Mouse (Mus musculus) midbrain, embryonic 13.5 days (tissue): ENCODE results near the gene Tuba8. TPM values are rescaled to one million over a fixed set of nuclear protein-coding genes. Genes with fewer than 3 reads are reported as not detected.

Experiments
- ATAC-seq: fragments of 200-750 bp; cut with Nextera tagmentation; 2 replicates; pipeline ENCODE4 v1.8.0; 2017; ENCODE audit warnings: mild to moderate bottlenecking, moderate TSS enrichment, moderate library complexity
- H3K27ac ChIP-seq: fragments of 300-500 bp; sonication (generic); 2 replicates; pipeline ENCODE4 v1.5.1; 2015; ENCODE audit warnings: inconsistent platforms, mild to moderate bottlenecking, moderate library complexity
- H3K27me3 ChIP-seq: fragments of 300-500 bp; sonication (generic); 2 replicates; pipeline ENCODE4 v1.6.1; 2015; ENCODE audit warnings: mild to moderate bottlenecking, inconsistent platforms
- H3K36me3 ChIP-seq: fragments of 300-500 bp; sonication (generic); 2 replicates; pipeline ENCODE4 v1.6.1; 2015; ENCODE audit warnings: mild to moderate bottlenecking, inconsistent platforms
- H3K4me1 ChIP-seq: fragments of 300-500 bp; sonication (generic); replicated peaks from 2 replicates; pipeline ENCODE4 v1.6.1; 2015; ENCODE audit warnings: inconsistent platforms
- H3K4me2 ChIP-seq: fragments of 300-500 bp; sonication (generic); replicated peaks from 2 replicates; pipeline ENCODE4 v1.6.1; 2015; ENCODE audit warnings: moderate library complexity, mild to moderate bottlenecking, inconsistent platforms
- H3K4me3 ChIP-seq: fragments of 300-500 bp; sonication (generic); replicated peaks from 2 replicates; pipeline ENCODE4 v1.5.1; 2015; ENCODE audit warnings: mild to moderate bottlenecking, inconsistent platforms
- H3K9ac ChIP-seq: fragments of 300-500 bp; sonication (generic); replicated peaks from 2 replicates; pipeline ENCODE4 v1.6.1; 2015; ENCODE audit warnings: mild to moderate bottlenecking, inconsistent platforms
- H3K9me3 ChIP-seq: fragments of 300-500 bp; sonication (generic); 2 replicates; pipeline ENCODE4 v1.6.1; 2016; ENCODE audit warnings: mild to moderate bottlenecking, inconsistent platforms
- WGBS: fragments of 180-500 bp; shearing (Covaris S2); methylation state at CpG from one replicate; pipeline ENCODE4 v1.1.7; 2015; 5-methylcytosine and 5-hydroxymethylcytosine counted together
- polyA plus RNA-seq: library from polyadenylated mRNA; unstranded; fragments of >200 nt; fragmentation: Nextera tagmentation; extraction: Ambion mirVana; gene quantifications from 2 replicates; pipeline ENCODE4 v1.2.1, GENCODE M21; 2015

Gene Tuba8
- 0.15 and 0.19 TPM in 2 replicates for polyA plus RNA-seq

- Histone ChIP-seq H3K4me2 (peak within 1 kb of the TSS; percentile 89), H3K4me3 (peak within 1 kb of the TSS; percentile 46), H3K27me3 (peaks cover 34% of the 10 kb centered on the region), H3K9ac (peak within 1 kb of the TSS; percentile 63), H3K4me1 (peaks cover 19% of the 10 kb centered on the region), H3K27ac (no peak within 1 kb of the TSS), H3K36me3 (no peaks in the 10 kb centered on the region), H3K9me3 (no peaks in the 10 kb centered on the region)
- 4% methylated on average over 30 of the region's 30 CpGs for WGBS
- ATAC-seq: peak; percentile 83
Observed at GRCm38 (mm10) chr6:121210149-121210925, at the start of gene Tuba8. Gene Tuba8, plus strand, starts transcription at chr6:121210696.

GRCm38 (mm10) chr6:121162616-121163015, 47.9 kb upstream of the Tuba8 start:
- no peak overlapping the region for H3K4me3 ChIP-seq
- no peak overlapping the region for H3K9ac ChIP-seq
- H3K36me3 ChIP-seq: no peaks in the 10 kb centered on the region
- WGBS: 94% methylated on average over 12 of the region's 12 CpGs
- H3K27me3 ChIP-seq: no peaks in the 10 kb centered on the region
- peaks cover 9% of the 10 kb centered on the region for H3K4me1 ChIP-seq
- H3K4me2 ChIP-seq: no peak overlapping the region
- H3K9me3 ChIP-seq: no peaks in the 10 kb centered on the region
- no peak for ATAC-seq
- no peak overlapping the region for H3K27ac ChIP-seq

GRCm38 (mm10) chr6:121166098-121166552, 44.4 kb upstream of the Tuba8 start:
- WGBS: 34% methylated on average over 10 of the region's 10 CpGs
- H3K4me3 ChIP-seq: no peak overlapping the region
- no peaks in the 10 kb centered on the region for H3K9me3 ChIP-seq
- H3K9ac ChIP-seq: no peak overlapping the region
- no peak overlapping the region for H3K27ac ChIP-seq
- peak; percentile 78 for ATAC-seq
- H3K4me2 ChIP-seq: no peak overlapping the region
- no peaks in the 10 kb centered on the region for H3K36me3 ChIP-seq
- peaks cover 9% of the 10 kb centered on the region for H3K4me1 ChIP-seq
- no peaks in the 10 kb centered on the region for H3K27me3 ChIP-seq

DNA sequence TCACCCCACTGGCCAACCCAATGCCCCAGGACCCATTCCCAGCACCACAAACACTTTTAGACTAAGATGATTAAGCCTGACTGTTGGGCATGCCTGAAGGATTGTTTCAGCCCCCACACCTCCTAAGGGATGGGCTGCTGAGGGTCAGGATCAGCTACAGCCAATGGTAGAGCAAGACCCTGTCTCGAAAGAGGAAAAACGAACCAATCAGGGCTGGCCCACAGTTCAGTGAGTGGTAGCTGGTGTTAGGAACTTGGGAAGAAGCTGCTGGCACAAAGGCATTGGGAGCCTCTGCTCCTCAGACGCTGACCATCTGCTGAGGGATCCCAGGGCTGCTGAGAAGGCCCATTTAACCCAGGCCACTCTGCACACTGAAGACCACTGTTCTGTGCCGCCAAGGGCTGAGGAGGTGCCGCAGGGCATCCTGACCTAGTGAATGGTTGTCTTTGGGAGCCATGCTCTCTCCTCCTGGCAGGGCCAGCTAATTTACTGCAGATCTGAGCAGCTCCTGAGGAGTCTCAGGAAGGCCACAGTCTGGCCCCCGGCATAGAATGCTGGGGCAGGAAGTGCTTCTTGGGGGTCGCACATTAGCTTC, 43.0 kb upstream of the Tuba8 start:
- 76% methylated on average over 7 of the region's 7 CpGs for WGBS
- H3K27me3 ChIP-seq: no peaks in the 10 kb centered on the region
- H3K4me1 ChIP-seq: peaks cover 9% of the 10 kb centered on the region
- H3K9ac ChIP-seq: no peak overlapping the region
- ATAC-seq: no peak
- H3K27ac ChIP-seq: no peak overlapping the region
- no peak overlapping the region for H3K4me3 ChIP-seq
- H3K4me2 ChIP-seq: no peak overlapping the region
- H3K36me3 ChIP-seq: no peaks in the 10 kb centered on the region
- no peaks in the 10 kb centered on the region for H3K9me3 ChIP-seq

- H3K36me3 ChIP-seq: no peaks in the 10 kb centered on the region
- H3K4me1 ChIP-seq: peaks cover 7% of the 10 kb centered on the region
- no peak overlapping the region for H3K27ac ChIP-seq
- no peaks in the 10 kb centered on the region for H3K27me3 ChIP-seq
- no peak overlapping the region for H3K9ac ChIP-seq
- WGBS: 88% methylated on average over 6 of the region's 6 CpGs
- no peak overlapping the region for H3K4me2 ChIP-seq
- no peak overlapping the region for H3K4me3 ChIP-seq
- no peak for ATAC-seq
- no peaks in the 10 kb centered on the region for H3K9me3 ChIP-seq
Observed at GRCm38 (mm10) chr6:121171102-121171501, 39.4 kb upstream of the Tuba8 start.

- 82% methylated on average over 5 of the region's 5 CpGs for WGBS
- Histone ChIP-seq H3K27me3 (no peaks in the 10 kb centered on the region), H3K4me2 (no peak overlapping the region), H3K36me3 (no peaks in the 10 kb centered on the region), H3K4me3 (no peak overlapping the region), H3K27ac (no peak overlapping the region), H3K9me3 (no peaks in the 10 kb centered on the region), H3K9ac (no peak overlapping the region), H3K4me1 (peaks cover 9% of the 10 kb centered on the region)
- ATAC-seq: no peak
Observed at GRCm38 (mm10) chr6:121173471-121173870, 37.0 kb upstream of the Tuba8 start.

DNA sequence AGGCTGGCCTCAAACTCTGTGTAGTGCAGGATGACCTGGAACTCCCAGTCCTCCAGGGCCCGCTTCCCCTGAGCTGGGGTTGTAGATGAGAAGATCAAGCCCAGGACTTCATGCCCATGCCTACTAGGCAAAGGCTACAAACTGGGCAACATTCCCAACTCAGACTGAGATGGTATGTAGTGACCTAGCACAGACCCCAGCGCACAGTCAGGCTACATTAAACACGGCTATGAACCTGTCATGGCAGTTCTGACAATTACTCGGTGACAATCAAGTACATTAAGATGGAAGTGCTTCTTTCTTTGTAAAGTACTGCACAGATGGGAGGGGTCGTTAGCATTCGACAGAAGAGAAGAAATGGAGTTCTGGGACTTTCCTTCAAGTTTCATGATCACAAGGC, 35.7 kb upstream of the Tuba8 start:
- H3K9me3 ChIP-seq: no peaks in the 10 kb centered on the region
- no peak overlapping the region for H3K4me3 ChIP-seq
- no peak overlapping the region for H3K9ac ChIP-seq
- H3K4me2 ChIP-seq: no peak overlapping the region
- ATAC-seq: no peak
- H3K27ac ChIP-seq: no peak overlapping the region
- peaks cover 9% of the 10 kb centered on the region for H3K4me1 ChIP-seq
- no peaks in the 10 kb centered on the region for H3K36me3 ChIP-seq
- 91% methylated on average over 6 of the region's 6 CpGs for WGBS
- H3K27me3 ChIP-seq: no peaks in the 10 kb centered on the region

DNA sequence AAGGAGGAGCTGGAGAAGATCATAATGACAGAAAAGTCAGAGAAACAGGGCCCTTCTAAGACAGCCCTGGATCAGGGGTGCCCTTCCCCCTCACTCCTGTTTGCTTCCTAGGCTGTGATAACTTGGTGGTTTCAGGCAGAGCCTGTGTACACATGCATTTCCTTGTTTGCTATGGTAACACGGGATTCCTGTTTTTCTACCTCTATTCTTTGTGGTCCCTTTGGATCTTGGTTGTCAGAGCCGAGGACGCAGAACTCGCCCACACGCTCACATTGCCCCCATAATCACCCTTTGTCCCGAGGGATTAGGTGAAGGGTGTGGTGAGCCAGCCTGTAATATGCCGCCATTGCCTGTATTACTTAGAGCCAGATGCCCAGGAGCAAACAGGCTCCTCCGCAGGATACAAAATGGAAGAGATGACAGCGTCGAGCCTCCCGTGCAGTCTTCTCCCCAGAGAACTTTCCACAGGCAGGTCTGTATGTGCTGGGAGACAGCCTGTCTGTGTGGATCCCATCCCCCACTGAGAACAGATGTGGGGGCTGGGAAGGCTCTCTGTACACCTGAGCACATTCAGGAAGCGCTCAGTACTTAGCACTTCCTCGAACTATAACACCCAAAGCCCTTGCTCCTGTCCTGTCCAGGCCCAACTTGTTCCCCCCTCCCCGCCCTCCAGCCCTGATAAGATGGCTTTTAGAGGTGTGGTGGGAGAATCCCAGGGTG, 34.3 kb upstream of the Tuba8 start:
- no peaks in the 10 kb centered on the region for H3K9me3 ChIP-seq
- H3K4me1 ChIP-seq: peaks cover 9% of the 10 kb centered on the region
- H3K4me2 ChIP-seq: no peak overlapping the region
- 42% methylated on average over 14 of the region's 14 CpGs for WGBS
- no peaks in the 10 kb centered on the region for H3K27me3 ChIP-seq
- H3K27ac ChIP-seq: no peak overlapping the region
- H3K36me3 ChIP-seq: no peaks in the 10 kb centered on the region
- peak; percentile 15; the same call in 1 of the 2 replicates for ATAC-seq
- no peak overlapping the region for H3K4me3 ChIP-seq
- no peak overlapping the region for H3K9ac ChIP-seq

- Histone ChIP-seq H3K9ac (no peak overlapping the region), H3K9me3 (no peaks in the 10 kb centered on the region), H3K27me3 (no peaks in the 10 kb centered on the region), H3K27ac (no peak overlapping the region), H3K4me1 (peaks cover 9% of the 10 kb centered on the region), H3K4me3 (no peak overlapping the region), H3K4me2 (no peak overlapping the region), H3K36me3 (no peaks in the 10 kb centered on the region)
- WGBS: 81% methylated on average over 4 of the region's 4 CpGs
- ATAC-seq: no peak
Observed at GRCm38 (mm10) chr6:121176731-121177098, 33.8 kb upstream of the Tuba8 start.

DNA sequence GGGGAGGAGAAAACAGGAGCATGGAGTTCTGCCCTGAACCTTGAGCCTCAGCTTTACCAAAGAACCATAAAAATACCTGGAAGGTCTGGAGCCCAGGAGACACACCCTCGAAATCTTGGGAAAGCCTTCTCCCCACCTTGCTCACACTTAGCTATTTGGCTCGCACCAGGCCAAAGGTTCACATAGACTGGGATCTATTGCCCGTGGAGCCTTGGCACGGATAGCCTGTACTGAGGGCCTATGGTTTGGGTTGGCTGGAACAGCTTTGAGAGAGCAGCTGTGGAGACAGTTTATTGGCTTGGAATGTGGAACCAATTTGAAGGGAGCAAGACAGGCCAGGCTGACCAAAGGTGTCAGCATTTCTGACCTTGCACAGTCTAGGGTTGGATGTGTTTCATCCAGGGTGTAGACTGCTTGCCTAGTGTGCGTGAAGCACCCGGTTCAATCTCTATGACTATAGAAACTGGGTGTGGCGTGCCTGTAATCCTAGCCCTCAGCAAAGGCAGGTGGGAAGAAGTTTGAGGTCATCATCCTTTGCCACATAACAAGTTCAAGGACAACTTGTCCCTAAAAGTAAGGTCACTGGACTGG, 33.3 kb upstream of the Tuba8 start:
- no peak overlapping the region for H3K4me3 ChIP-seq
- no peaks in the 10 kb centered on the region for H3K36me3 ChIP-seq
- H3K27me3 ChIP-seq: no peaks in the 10 kb centered on the region
- no peak for ATAC-seq
- no peak overlapping the region for H3K27ac ChIP-seq
- peaks cover 9% of the 10 kb centered on the region for H3K4me1 ChIP-seq
- no peak overlapping the region for H3K4me2 ChIP-seq
- no peak overlapping the region for H3K9ac ChIP-seq
- no peaks in the 10 kb centered on the region for H3K9me3 ChIP-seq
- WGBS: 92% methylated on average over 7 of the region's 7 CpGs

- Histone ChIP-seq H3K27ac (no peak overlapping the region), H3K4me2 (no peak overlapping the region), H3K36me3 (no peaks in the 10 kb centered on the region), H3K4me3 (no peak overlapping the region), H3K9ac (peak overlapping the region; percentile 23; the same call in 1 of the 2 replicates), H3K9me3 (no peaks in the 10 kb centered on the region), H3K4me1 (peaks cover 13% of the 10 kb centered on the region), H3K27me3 (no peaks in the 10 kb centered on the region)
- 61% methylated on average over 7 of the region's 7 CpGs for WGBS
- ATAC-seq: no peak
Observed at GRCm38 (mm10) chr6:121178700-121179358, 31.7 kb upstream of the Tuba8 start.
